Mouse (Mus musculus) naive thymus-derived CD4-positive, alpha-beta T cell, adult 5 months (primary cell): ENCODE results near the gene Akr1b7. TPM values are rescaled to one million over a fixed set of nuclear protein-coding genes. Genes with fewer than 3 reads are reported as not detected.

Source experiments
- polyA plus RNA-seq: library from polyadenylated mRNA; unstranded; fragments of 100-300 nt; shearing (Covaris generic); gene quantifications from one replicate; pipeline ENCODE4 v1.2.1, GENCODE M21; 2017

The Akr1b7 gene
- polyA plus RNA-seq, result not detected

DNA sequence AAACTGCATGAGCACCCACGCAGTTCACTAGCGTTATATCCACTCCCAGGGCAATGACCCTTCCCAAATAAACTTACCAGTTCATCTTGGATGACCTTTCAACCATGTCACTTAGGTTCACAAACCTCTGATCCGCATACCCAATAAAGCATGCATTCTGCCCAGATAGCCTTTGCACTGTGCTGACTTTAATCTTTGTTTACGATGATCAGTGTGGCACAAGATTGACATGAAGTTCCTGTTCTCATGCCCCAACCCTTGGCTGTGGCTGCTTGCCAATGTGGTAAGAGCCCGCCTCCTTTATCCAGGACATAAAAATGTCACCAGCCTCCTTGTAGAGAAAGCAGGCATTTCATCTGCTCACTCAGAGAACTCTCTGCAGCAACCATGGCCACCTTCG is at the start of gene Akr1b7:
Gene Akr1b7, plus strand, starts transcription at position 312 of the 400 bp plus-strand sequence.

GRCm38 (mm10) chr6:34384110-34384661 is 27.9 kb upstream of the Akr1b7 start, which contains the start of gene Akr1b10:
Gene Akr1b10, plus strand, starts transcription at chr6:34384218.

Other genes starting within 250 kb of the Akr1b7 start
- gene Slc35b4, start 235.2 kb upstream of the Akr1b7 start, polyA plus RNA-seq, result 21.2 TPM
- 271 TPM for gene Akr1b3, start 94.9 kb upstream of the Akr1b7 start, polyA plus RNA-seq
- not detected for gene Akr1b8, start 58.2 kb upstream of the Akr1b7 start, polyA plus RNA-seq
- gene Akr1b10, start 28.1 kb upstream of the Akr1b7 start, polyA plus RNA-seq, result 22.7 TPM
- gene Bpgm, start 63.9 kb downstream of the Akr1b7 start, polyA plus RNA-seq, result 16.6 TPM
- gene Cald1, start 186.2 kb downstream of the Akr1b7 start, polyA plus RNA-seq, result 0.29 TPM